Mouse (Mus musculus): ENCODE results near the gene Mtmr14. TPM values are rescaled to one million over a fixed set of nuclear protein-coding genes. Genes with fewer than 3 reads are reported as not detected.

Gene Mtmr14
- polyA plus RNA-seq (2014; fragmentation: Illumina TruSeq; extraction: RNeasy Lipid Tissue Mini Kit (QIAGEN cat#74804); ENCODE audit: low read depth, low replicate concordance), result 15.5 TPM

DNA sequence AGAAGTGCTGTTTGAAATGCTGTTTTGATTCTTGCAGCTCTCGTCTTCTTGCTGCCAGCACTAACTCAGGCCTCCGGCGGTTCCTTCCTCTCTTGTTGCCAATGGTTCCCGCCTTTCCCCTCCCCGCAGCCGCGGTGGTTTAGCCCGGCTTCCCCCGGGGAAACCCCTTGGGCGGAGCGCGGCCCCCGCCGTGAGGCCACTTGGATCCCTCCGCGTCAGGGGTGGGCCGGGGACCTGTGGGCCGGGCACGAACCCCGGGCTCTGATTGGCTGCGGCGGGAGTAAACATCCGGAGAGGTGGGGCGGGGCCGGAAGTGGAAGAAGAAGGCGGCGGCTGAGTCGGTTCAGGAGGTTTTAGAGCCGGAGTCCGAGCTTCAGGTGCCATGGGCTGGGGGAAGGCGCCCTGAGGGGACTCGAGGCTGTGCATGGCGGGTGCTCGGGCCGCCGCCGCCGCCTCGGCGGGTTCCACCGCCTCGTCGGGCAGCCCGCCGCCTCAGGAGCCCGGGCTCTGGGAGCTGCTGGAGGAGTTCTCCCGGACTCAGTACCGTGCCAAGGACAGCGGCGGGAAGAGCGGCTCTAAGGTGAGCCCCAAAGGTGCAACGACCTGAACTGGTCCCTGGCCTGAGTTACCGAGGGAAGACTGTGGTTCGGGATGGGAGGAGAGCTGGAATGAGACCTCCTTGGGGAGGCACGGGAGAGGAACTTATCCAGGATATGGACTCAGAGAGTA is at the start of gene Mtmr14:
TSS of gene Mtmr14 (plus strand) at position 302 of the 729 bp plus-strand sequence.

GRCm38 (mm10) chr6:113194841-113195595 is 42.6 kb upstream of the Mtmr14 start, which contains the start of gene Lhfpl4:
TSS of gene Lhfpl4 (minus strand) at chr6:113195384.

DNA sequence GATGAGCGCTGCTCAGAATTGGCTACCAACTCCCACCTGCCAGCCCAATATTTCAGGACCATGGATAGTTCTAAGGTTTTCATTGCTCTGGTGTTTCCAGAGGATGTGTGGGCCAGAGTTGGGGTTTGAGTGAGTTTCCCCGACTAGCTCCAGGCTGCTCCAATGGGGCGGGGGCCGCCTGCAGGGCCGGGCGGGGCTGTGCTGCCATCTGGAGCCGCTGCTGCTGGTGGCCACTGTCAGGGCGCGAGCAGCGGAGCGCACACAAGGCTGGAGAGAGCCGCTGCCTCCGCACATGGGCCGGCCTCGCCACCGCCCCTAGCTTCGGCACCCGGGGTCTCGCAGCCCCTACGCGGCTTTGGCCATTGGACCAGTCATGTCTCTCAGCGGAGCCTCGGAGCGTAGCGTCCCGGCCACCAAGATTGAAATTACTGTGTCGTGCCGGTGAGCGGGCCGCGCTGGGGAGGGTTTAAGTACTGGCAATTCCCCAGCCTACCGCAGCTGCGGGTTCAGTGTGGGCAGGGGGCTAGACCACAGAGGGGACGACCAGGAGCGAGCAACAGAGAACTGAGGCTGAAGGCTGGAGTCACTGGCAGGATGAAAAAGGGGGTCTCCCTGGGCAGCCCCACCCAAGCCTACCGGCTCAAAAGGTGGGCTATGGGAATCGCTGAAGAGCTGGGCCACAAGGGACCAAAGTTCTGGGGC is 44.6 kb downstream of the Mtmr14 start, which contains the start of gene Cpne9:
TSS of gene Cpne9 (plus strand) at position 207 of the 702 bp plus-strand sequence.

DNA sequence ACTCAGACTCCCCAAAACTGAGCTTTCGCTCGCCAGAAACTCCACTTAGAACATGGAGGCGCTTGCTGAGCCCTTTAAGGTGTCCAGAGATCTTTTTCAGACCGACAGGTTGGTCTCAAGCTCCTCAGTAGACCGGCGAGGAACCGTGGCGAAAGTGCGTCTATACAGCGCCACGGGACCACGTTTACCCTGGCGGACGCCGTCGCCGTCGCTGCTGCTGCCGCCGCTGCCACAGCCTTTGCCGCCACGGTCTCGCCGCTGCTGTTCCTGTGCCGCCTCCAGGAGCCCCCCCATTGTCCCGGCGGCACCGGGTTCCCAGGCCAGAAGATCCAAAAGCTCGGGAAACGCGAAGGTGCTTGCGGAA is 69.3 kb downstream of the Mtmr14 start, which contains the start of gene Brpf1:
TSS of gene Brpf1 (plus strand) at position 152 of the 364 bp plus-strand sequence.

DNA sequence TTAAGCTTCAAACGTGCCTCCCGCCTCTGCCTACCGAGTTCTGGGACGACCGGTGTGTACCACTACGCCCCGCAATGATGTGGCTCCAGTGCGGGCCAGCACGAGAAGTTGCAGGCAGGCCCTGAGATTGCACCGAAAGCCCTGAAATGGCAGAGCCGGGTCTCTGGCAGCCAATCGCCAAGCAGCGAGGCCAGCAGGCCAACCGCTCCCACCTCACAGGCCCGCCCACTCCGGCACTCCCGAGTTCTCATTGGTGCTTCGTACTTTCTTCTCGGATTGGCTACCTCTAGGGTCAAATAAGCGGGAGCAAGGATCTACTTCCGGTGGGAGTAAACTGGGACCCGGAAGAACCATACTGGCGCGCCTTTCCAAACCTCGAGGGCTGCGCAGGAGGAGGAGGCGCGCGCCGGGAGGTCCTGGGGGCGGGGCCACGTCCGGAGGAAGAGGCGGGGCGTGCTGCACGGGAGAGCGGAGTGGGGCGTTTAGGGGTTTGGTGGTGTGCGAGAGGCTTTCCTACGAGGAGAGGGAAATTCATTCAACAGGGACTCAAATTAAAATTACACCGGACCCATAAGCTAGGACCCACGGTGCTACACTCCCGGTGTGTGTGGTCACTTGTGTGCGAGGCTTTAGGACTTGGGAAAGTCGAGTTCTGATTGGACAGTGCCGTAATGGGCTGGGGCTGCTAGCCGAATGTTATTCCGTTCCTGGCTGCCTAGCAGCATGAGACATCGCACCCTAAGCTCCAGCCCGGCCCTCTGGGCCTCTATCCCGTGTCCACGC is 89.1 kb downstream of the Mtmr14 start, which contains the start of gene Ogg1:
TSS of gene Ogg1 (plus strand) at position 440 of the 783 bp plus-strand sequence.

Other genes with a start within 250 kb of the Mtmr14 start
- gene Thumpd3, start 191.6 kb upstream of the Mtmr14 start, polyA plus RNA-seq (2014; fragmentation: Illumina TruSeq; extraction: RNeasy Lipid Tissue Mini Kit (QIAGEN cat#74804); ENCODE audit: low read depth, low replicate concordance), result 298 TPM
- gene Setd5, start 160.5 kb upstream of the Mtmr14 start, polyA plus RNA-seq (2014; fragmentation: Illumina TruSeq; extraction: RNeasy Lipid Tissue Mini Kit (QIAGEN cat#74804); ENCODE audit: low read depth, low replicate concordance), result 73.8 TPM
- gene Lhfpl4, start 42.5 kb upstream of the Mtmr14 start, polyA plus RNA-seq (2014; fragmentation: Illumina TruSeq; extraction: RNeasy Lipid Tissue Mini Kit (QIAGEN cat#74804); ENCODE audit: low read depth, low replicate concordance), result 0.13 TPM
- gene Cpne9, start 44.5 kb downstream of the Mtmr14 start, polyA plus RNA-seq (2014; fragmentation: Illumina TruSeq; extraction: RNeasy Lipid Tissue Mini Kit (QIAGEN cat#74804); ENCODE audit: low read depth, low replicate concordance), result not detected
- gene Brpf1, start 69.3 kb downstream of the Mtmr14 start, polyA plus RNA-seq (2014; fragmentation: Illumina TruSeq; extraction: RNeasy Lipid Tissue Mini Kit (QIAGEN cat#74804); ENCODE audit: low read depth, low replicate concordance), result 3.9 TPM
- 3.3 TPM for gene Ogg1, start 89.1 kb downstream of the Mtmr14 start, polyA plus RNA-seq (2014; fragmentation: Illumina TruSeq; extraction: RNeasy Lipid Tissue Mini Kit (QIAGEN cat#74804); ENCODE audit: low read depth, low replicate concordance)
- 1.4 TPM for gene Camk1, start 106.1 kb downstream of the Mtmr14 start, polyA plus RNA-seq (2014; fragmentation: Illumina TruSeq; extraction: RNeasy Lipid Tissue Mini Kit (QIAGEN cat#74804); ENCODE audit: low read depth, low replicate concordance)
- gene Tada3, start 140.0 kb downstream of the Mtmr14 start, polyA plus RNA-seq (2014; fragmentation: Illumina TruSeq; extraction: RNeasy Lipid Tissue Mini Kit (QIAGEN cat#74804); ENCODE audit: low read depth, low replicate concordance), result 2.1 TPM
- gene Arpc4, start 140.3 kb downstream of the Mtmr14 start, polyA plus RNA-seq (2014; fragmentation: Illumina TruSeq; extraction: RNeasy Lipid Tissue Mini Kit (QIAGEN cat#74804); ENCODE audit: low read depth, low replicate concordance), result 32.3 TPM
- 10.6 TPM for gene Ttll3, start 151.4 kb downstream of the Mtmr14 start, polyA plus RNA-seq (2014; fragmentation: Illumina TruSeq; extraction: RNeasy Lipid Tissue Mini Kit (QIAGEN cat#74804); ENCODE audit: low read depth, low replicate concordance)
- gene Rpusd3, start 181.5 kb downstream of the Mtmr14 start, polyA plus RNA-seq (2014; fragmentation: Illumina TruSeq; extraction: RNeasy Lipid Tissue Mini Kit (QIAGEN cat#74804); ENCODE audit: low read depth, low replicate concordance), result 0.28 TPM
- 0.11 TPM for gene Cidec, start 197.9 kb downstream of the Mtmr14 start, polyA plus RNA-seq (2014; fragmentation: Illumina TruSeq; extraction: RNeasy Lipid Tissue Mini Kit (QIAGEN cat#74804); ENCODE audit: low read depth, low replicate concordance)
- 25.8 TPM for gene Jagn1, start 204.7 kb downstream of the Mtmr14 start, polyA plus RNA-seq (2014; fragmentation: Illumina TruSeq; extraction: RNeasy Lipid Tissue Mini Kit (QIAGEN cat#74804); ENCODE audit: low read depth, low replicate concordance)
- gene Il17re, start 220.6 kb downstream of the Mtmr14 start, polyA plus RNA-seq (2014; fragmentation: Illumina TruSeq; extraction: RNeasy Lipid Tissue Mini Kit (QIAGEN cat#74804); ENCODE audit: low read depth, low replicate concordance), result 1.8 TPM
- not detected for gene Il17rc, start 233.6 kb downstream of the Mtmr14 start, polyA plus RNA-seq (2014; fragmentation: Illumina TruSeq; extraction: RNeasy Lipid Tissue Mini Kit (QIAGEN cat#74804); ENCODE audit: low read depth, low replicate concordance)
- 0.45 TPM for gene Creld1, start 245.5 kb downstream of the Mtmr14 start, polyA plus RNA-seq (2014; fragmentation: Illumina TruSeq; extraction: RNeasy Lipid Tissue Mini Kit (QIAGEN cat#74804); ENCODE audit: low read depth, low replicate concordance)